Mouse (Mus musculus): ENCODE data around the gene Bcdin3d.

DNA sequence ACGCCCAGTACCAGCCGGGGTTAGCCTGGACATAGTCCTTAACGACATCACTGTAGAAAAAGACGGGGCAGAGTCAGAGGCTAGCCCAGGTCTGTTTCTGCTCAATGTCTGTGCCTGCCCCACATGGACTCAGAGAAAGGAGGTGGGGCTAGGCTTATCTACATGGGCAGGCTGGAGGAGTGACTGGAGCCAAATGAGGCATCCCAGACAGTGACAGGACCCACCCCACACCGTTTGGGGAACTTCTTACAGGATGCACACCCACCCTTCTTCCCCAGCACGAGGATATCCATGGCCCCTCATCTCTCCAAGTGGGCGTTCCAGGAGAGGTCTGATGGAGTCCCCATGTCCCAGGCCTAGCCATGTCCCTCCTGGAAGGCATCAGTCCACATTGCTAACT, 45.8 kb upstream of the Bcdin3d start:
- TF ChIP-seq CTCF (IDR thresholded peaks at IDR 0.05; ENCODE audit: borderline replicate concordance, extremely low read depth, insufficient read depth, insufficient read length): no peak
- no peak for TF ChIP-seq POLR2A (IDR thresholded peaks at IDR 0.05; ENCODE audit: borderline replicate concordance, extremely low read depth, insufficient read depth, insufficient read length, poor library complexity, severe bottlenecking)

Measured in brain, embryonic 14.5 days (tissue).